Mouse (Mus musculus): ENCODE results near the gene Olfr1132. TPM values are rescaled to one million over a fixed set of nuclear protein-coding genes. Genes with fewer than 3 reads are reported as not detected.

Gene Olfr1132
- not detected in 2 replicates for polyA plus RNA-seq (2012; rRNA removed; ENCODE audit: low replicate concordance)

DNA sequence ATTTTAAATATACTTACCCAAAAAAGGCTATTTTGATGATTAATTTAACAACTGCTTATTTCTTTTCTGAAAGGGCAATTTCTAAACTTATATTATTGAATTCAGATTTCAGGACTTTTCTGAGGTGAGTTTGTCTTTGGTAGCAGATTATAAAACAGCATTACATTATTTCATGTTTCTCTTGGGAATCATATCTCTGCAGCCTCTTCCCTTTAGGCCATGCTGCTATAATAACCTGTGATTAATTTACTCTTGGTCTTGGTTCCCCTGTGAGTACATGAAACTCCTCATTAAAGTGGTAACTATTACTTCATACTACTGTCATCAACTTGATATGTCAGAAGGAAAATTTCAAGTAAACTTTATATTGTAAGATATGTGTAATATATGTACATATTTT lies at the start of gene Olfr1132:
TSS of gene Olfr1132 (minus strand) at position 101 of the 400 bp plus-strand sequence.

DNA sequence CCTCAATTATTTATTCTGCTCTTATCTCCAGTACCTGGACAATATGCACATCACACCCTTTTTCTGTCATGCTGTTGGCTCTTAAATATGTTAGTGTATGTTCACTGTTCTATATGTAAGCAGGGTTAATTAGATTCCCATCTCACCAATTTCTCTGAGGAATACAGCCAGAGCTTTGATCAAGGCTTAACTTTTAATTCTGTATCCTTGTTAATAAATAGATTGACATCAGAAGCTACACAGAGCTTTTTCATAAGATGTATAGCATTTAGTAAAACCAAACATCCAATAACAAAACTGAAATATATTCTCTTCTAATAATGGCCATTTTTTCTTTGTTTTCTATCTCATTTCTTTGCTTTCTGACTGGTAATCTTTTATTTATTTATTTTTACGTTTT lies 36.2 kb upstream of the Olfr1132 start, which contains the start of gene Olfr1135:
TSS of gene Olfr1135 (minus strand) at position 101 of the 400 bp plus-strand sequence.

GRCm38 (mm10) chr2:87658360-87658759 lies 21.0 kb upstream of the Olfr1132 start, which contains the start of gene Olfr1134:
Olfr1134 (minus strand) TSS chr2:87658460.

DNA sequence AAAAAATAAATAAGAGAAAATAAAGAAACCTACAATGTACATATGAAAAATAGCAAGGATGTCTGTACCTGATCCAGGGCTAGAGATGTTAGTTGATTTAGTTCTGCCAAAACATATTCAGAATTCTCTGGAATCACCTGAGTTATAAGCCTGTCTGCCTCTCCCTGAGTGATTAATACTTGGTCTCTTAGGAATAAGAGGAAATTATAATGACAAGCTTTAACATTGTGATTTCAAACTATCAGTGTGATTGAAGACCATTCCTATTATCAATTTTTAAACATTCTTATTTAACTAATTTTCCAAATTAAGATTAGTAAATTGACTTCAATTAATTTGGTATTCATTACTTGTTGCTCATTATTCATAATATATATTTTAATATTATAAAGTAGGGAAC lies 9.9 kb upstream of the Olfr1132 start, which contains the start of gene Olfr1133:
TSS of gene Olfr1133 (minus strand) at position 101 of the 400 bp plus-strand sequence.

GRCm38 (mm10) chr2:87626804-87627203 lies 10.5 kb downstream of the Olfr1132 start, which contains the start of gene Olfr1131:
Olfr1131 (plus strand) TSS chr2:87627104.

GRCm38 (mm10) chr2:87605912-87606311 lies 31.4 kb downstream of the Olfr1132 start, which contains the start of gene Olfr1130:
Olfr1130 (plus strand) TSS chr2:87606212.

Other genes starting within 250 kb of the Olfr1132 start
- gene Olfr1123, start 220.9 kb downstream of the Olfr1132 start, polyA plus RNA-seq (2012; rRNA removed; ENCODE audit: low replicate concordance) = not detected in 2 replicates
- gene Olfr1124, start 207.3 kb downstream of the Olfr1132 start, polyA plus RNA-seq (2012; rRNA removed; ENCODE audit: low replicate concordance) = not detected in 2 replicates
- not detected in 2 replicates for gene Olfr1126, start 183.6 kb downstream of the Olfr1132 start, polyA plus RNA-seq (2012; rRNA removed; ENCODE audit: low replicate concordance)
- not detected in 2 replicates for gene Pramel7, start 140.4 kb downstream of the Olfr1132 start, polyA plus RNA-seq (2012; rRNA removed; ENCODE audit: low replicate concordance)
- not detected in 2 replicates for gene Pramel6, start 131.0 kb downstream of the Olfr1132 start, polyA plus RNA-seq (2012; rRNA removed; ENCODE audit: low replicate concordance)
- not detected in 2 replicates for gene Olfr153, start 105.7 kb downstream of the Olfr1132 start, polyA plus RNA-seq (2012; rRNA removed; ENCODE audit: low replicate concordance)
- gene Olfr1128, start 92.0 kb downstream of the Olfr1132 start, polyA plus RNA-seq (2012; rRNA removed; ENCODE audit: low replicate concordance) = not detected in 2 replicates
- not detected in 2 replicates for gene Olfr1129, start 63.6 kb downstream of the Olfr1132 start, polyA plus RNA-seq (2012; rRNA removed; ENCODE audit: low replicate concordance)
- not detected in 2 replicates for gene Olfr1130, start 31.3 kb downstream of the Olfr1132 start, polyA plus RNA-seq (2012; rRNA removed; ENCODE audit: low replicate concordance)
- gene Olfr1131, start 10.4 kb downstream of the Olfr1132 start, polyA plus RNA-seq (2012; rRNA removed; ENCODE audit: low replicate concordance) = not detected in 2 replicates
- not detected in 2 replicates for gene Olfr1133, start 9.8 kb upstream of the Olfr1132 start, polyA plus RNA-seq (2012; rRNA removed; ENCODE audit: low replicate concordance)
- not detected in 2 replicates for gene Olfr1134, start 20.9 kb upstream of the Olfr1132 start, polyA plus RNA-seq (2012; rRNA removed; ENCODE audit: low replicate concordance)
- not detected in 2 replicates for gene Olfr1135, start 36.1 kb upstream of the Olfr1132 start, polyA plus RNA-seq (2012; rRNA removed; ENCODE audit: low replicate concordance)
- not detected in 2 replicates for gene Olfr1136, start 56.4 kb upstream of the Olfr1132 start, polyA plus RNA-seq (2012; rRNA removed; ENCODE audit: low replicate concordance)
- gene Olfr1137, start 75.6 kb upstream of the Olfr1132 start, polyA plus RNA-seq (2012; rRNA removed; ENCODE audit: low replicate concordance) = not detected in 2 replicates
- gene Olfr1138, start 102.4 kb upstream of the Olfr1132 start, polyA plus RNA-seq (2012; rRNA removed; ENCODE audit: low replicate concordance) = not detected in 2 replicates
- not detected in 2 replicates for gene Olfr1140, start 106.2 kb upstream of the Olfr1132 start, polyA plus RNA-seq (2012; rRNA removed; ENCODE audit: low replicate concordance)
- not detected in 2 replicates for gene Olfr1141, start 116.5 kb upstream of the Olfr1132 start, polyA plus RNA-seq (2012; rRNA removed; ENCODE audit: low replicate concordance)
- not detected in 2 replicates for gene Olfr152, start 141.9 kb upstream of the Olfr1132 start, polyA plus RNA-seq (2012; rRNA removed; ENCODE audit: low replicate concordance)
- gene Olfr1143, start 163.1 kb upstream of the Olfr1132 start, polyA plus RNA-seq (2012; rRNA removed; ENCODE audit: low replicate concordance) = not detected in 2 replicates
- not detected in 2 replicates for gene Olfr1145, start 172.3 kb upstream of the Olfr1132 start, polyA plus RNA-seq (2012; rRNA removed; ENCODE audit: low replicate concordance)
- gene Olfr1148, start 193.0 kb upstream of the Olfr1132 start, polyA plus RNA-seq (2012; rRNA removed; ENCODE audit: low replicate concordance) = not detected in 2 replicates
- gene Olfr1150-ps1, start 206.5 kb upstream of the Olfr1132 start, polyA plus RNA-seq (2012; rRNA removed; ENCODE audit: low replicate concordance) = not detected in 2 replicates
- not detected in 2 replicates for gene Olfr1151, start 218.3 kb upstream of the Olfr1132 start, polyA plus RNA-seq (2012; rRNA removed; ENCODE audit: low replicate concordance)
- gene Olfr1152, start 229.0 kb upstream of the Olfr1132 start, polyA plus RNA-seq (2012; rRNA removed; ENCODE audit: low replicate concordance) = not detected in 2 replicates